Comparison of ENCODE assay signal across 16 mouse cellular contexts in genomic region chr5:114840481-114840880, GRCm38 (mm10). TPM values are rescaled to one million over a fixed set of nuclear protein-coding genes. Genes with fewer than 3 reads are reported as not detected.
"Had no signal": no experiment of that assay in that cellular context is flagged by ENCODE, and none has a peak within 500 bp of the region (broad histone marks: within the 10 kb centered on the region; RNA-seq: fewer than 3 reads in every experiment).

No protein-coding gene starts in this region.

RNA-seq across cellular contexts. Expression of gene 4930519G04Rik, which starts 13.0 kb away (rescaled TPM):
- polyA plus RNA-seq: embryonic facial prominence, embryonic 10.5 days; embryonic facial prominence, embryonic 11.5 days; embryonic facial prominence, embryonic 12.5 days; embryonic facial prominence, embryonic 15.5 days; forebrain, embryonic 10.5 days; forebrain, embryonic 11.5 days; forebrain, embryonic 12.5 days; forebrain, embryonic 13.5 days; forebrain, embryonic 14.5 days; forebrain, embryonic 15.5 days; forebrain, embryonic 16.5 days; forebrain, postnatal 0 days; frontal cortex, adult 2 months; gonadal fat pad, adult 2 months; heart, adult 2 months had no signal

RNA-seq across cellular contexts. Expression of gene Gm9936, which starts 18.0 kb away (rescaled TPM):
- polyA plus RNA-seq: erythroblast, embryonic 14.5 days; gonadal fat pad, adult 2 months; heart, adult 2 months had no signal
